Mouse (Mus musculus): ENCODE data around the gene Fbp1. TPM values are rescaled to one million over a fixed set of nuclear protein-coding genes. Genes with fewer than 3 reads are reported as not detected.

The Fbp1 gene
- polyA plus RNA-seq, 1 experiment from 2014 or later, result 0.68 TPM

GRCm38 (mm10) chr13:62893044-62893842 is 5.2 kb upstream of the Fbp1 start:
- Histone ChIP-seq H3K9me3 (ENCODE audit: control insufficient read depth, low read length) (peaks cover 3% of the 10 kb centered on the region), H3K9ac (ENCODE audit: low read depth, low read length) (no peak overlapping the region), H3K27me3 (replicated peaks; ENCODE audit: control insufficient read depth, insufficient read depth, low read length) (0 out of 2 replicates have a peak, but pooled peaks cover 3% of the 10 kb centered on the region), H3K4me2 (ENCODE audit: low read length) (no peak overlapping the region), H3K27ac (ENCODE audit: low read depth, low read length) (no peak overlapping the region), H3K4me1 (ENCODE audit: control insufficient read depth, insufficient read depth, low read depth, low read length) (no peaks in the 10 kb centered on the region), H3K36me3 (ENCODE audit: control insufficient read depth, insufficient read depth, low read length) (no peaks in the 10 kb centered on the region), H3K4me3 (ENCODE audit: low read length) (no peak overlapping the region)
- no peak for ATAC-seq
- 82% methylated on average over 9 of the region's 9 CpGs for WGBS

DNA sequence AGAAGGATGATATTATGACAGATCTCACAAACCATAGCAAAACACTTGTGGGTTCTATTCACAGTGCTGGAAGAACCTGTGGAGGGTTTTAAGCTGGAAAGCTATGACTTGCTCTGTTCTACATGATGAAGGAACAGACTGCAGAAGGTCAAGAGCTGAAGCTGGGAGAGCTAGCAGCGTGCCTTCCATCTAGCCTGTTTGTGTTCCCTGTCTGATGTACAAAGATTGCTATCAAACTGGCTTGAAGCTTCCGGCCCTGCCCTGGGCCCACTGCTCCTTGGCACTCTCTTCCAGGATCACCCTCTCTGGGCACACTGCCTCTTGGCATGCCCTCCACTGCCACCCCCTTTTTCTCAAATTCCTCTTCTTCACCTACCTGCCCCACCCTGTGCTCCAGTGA is 1.2 kb upstream of the Fbp1 start:
- Histone ChIP-seq H3K27me3 (replicated peaks; ENCODE audit: control insufficient read depth, insufficient read depth, low read length) (peaks cover 13% of the 10 kb centered on the region), H3K36me3 (ENCODE audit: control insufficient read depth, insufficient read depth, low read length) (no peaks in the 10 kb centered on the region), H3K4me1 (ENCODE audit: control insufficient read depth, insufficient read depth, low read depth, low read length) (peaks cover 7% of the 10 kb centered on the region), H3K4me2 (ENCODE audit: low read length) (no peak overlapping the region), H3K27ac (ENCODE audit: low read depth, low read length) (no peak overlapping the region), H3K4me3 (ENCODE audit: low read length) (no peak overlapping the region), H3K9me3 (ENCODE audit: control insufficient read depth, low read length) (peaks cover 3% of the 10 kb centered on the region), H3K9ac (ENCODE audit: low read depth, low read length) (no peak overlapping the region)
- 83% methylated on average over 2 of the region's 2 CpGs for WGBS
- no peak for ATAC-seq

DNA sequence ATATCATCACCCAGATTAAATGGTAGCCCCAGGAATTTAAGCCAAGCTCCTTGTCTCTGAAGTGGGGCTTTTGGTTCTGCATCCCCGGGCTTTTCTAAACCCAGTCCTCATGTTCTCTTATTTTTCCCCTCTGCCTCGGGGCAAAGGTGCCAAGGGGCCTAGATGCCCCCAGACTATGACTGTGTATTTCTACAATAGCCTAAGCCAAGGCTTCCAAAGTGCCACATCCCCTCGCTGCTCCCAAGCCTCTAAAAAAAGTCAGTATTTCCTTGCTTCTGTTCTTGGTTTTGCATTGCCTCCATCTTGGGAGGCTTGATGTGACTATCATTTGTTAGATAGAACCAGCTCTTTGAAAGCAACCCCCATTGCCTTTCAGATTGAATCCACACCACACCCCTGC is 3.5 kb downstream of the Fbp1 start:
- ATAC-seq, result no peak
- Histone ChIP-seq H3K9me3 (ENCODE audit: control insufficient read depth, low read length) (no peaks in the 10 kb centered on the region), H3K9ac (ENCODE audit: low read depth, low read length) (no peak overlapping the region), H3K4me2 (ENCODE audit: low read length) (no peak overlapping the region), H3K27me3 (replicated peaks; ENCODE audit: control insufficient read depth, insufficient read depth, low read length) (peaks cover 13% of the 10 kb centered on the region), H3K4me3 (ENCODE audit: low read length) (no peak overlapping the region), H3K4me1 (ENCODE audit: control insufficient read depth, insufficient read depth, low read depth, low read length) (peaks cover 7% of the 10 kb centered on the region), H3K36me3 (ENCODE audit: control insufficient read depth, insufficient read depth, low read length) (no peaks in the 10 kb centered on the region), H3K27ac (ENCODE audit: low read depth, low read length) (no peak overlapping the region)
- 87% methylated on average over 3 of the region's 3 CpGs for WGBS

GRCm38 (mm10) chr13:62883925-62884324 is 4.2 kb downstream of the Fbp1 start:
- no peak overlapping the region for H3K9ac ChIP-seq (ENCODE audit: low read depth, low read length)
- H3K4me1 ChIP-seq (ENCODE audit: control insufficient read depth, insufficient read depth, low read depth, low read length), result peaks cover 7% of the 10 kb centered on the region
- no peaks in the 10 kb centered on the region for H3K9me3 ChIP-seq (ENCODE audit: control insufficient read depth, low read length)
- no peaks in the 10 kb centered on the region for H3K36me3 ChIP-seq (ENCODE audit: control insufficient read depth, insufficient read depth, low read length)
- H3K4me2 ChIP-seq (ENCODE audit: low read length), result no peak overlapping the region
- no peak overlapping the region for H3K4me3 ChIP-seq (ENCODE audit: low read length)
- H3K27me3 ChIP-seq (replicated peaks; ENCODE audit: control insufficient read depth, insufficient read depth, low read length), result peaks cover 11% of the 10 kb centered on the region
- WGBS, result 94% methylated on average over 9 of the region's 9 CpGs
- no peak for ATAC-seq
- H3K27ac ChIP-seq (ENCODE audit: low read depth, low read length), result no peak overlapping the region

GRCm38 (mm10) chr13:62883436-62883835 is 4.6 kb downstream of the Fbp1 start:
- peaks cover 11% of the 10 kb centered on the region for H3K27me3 ChIP-seq (replicated peaks; ENCODE audit: control insufficient read depth, insufficient read depth, low read length)
- H3K4me1 ChIP-seq (ENCODE audit: control insufficient read depth, insufficient read depth, low read depth, low read length), result peaks cover 7% of the 10 kb centered on the region
- H3K9ac ChIP-seq (ENCODE audit: low read depth, low read length), result no peak overlapping the region
- ATAC-seq, result no peak
- H3K27ac ChIP-seq (ENCODE audit: low read depth, low read length), result no peak overlapping the region
- no peak overlapping the region for H3K4me3 ChIP-seq (ENCODE audit: low read length)
- no peaks in the 10 kb centered on the region for H3K36me3 ChIP-seq (ENCODE audit: control insufficient read depth, insufficient read depth, low read length)
- WGBS, result 87% methylated on average over 2 of the region's 2 CpGs
- H3K4me2 ChIP-seq (ENCODE audit: low read length), result no peak overlapping the region
- H3K9me3 ChIP-seq (ENCODE audit: control insufficient read depth, low read length), result no peaks in the 10 kb centered on the region

- no peak overlapping the region for H3K9ac ChIP-seq (ENCODE audit: low read depth, low read length)
- H3K36me3 ChIP-seq (ENCODE audit: control insufficient read depth, insufficient read depth, low read length), result no peaks in the 10 kb centered on the region
- no peak overlapping the region for H3K4me2 ChIP-seq (ENCODE audit: low read length)
- no peak overlapping the region for H3K27ac ChIP-seq (ENCODE audit: low read depth, low read length)
- H3K4me3 ChIP-seq (ENCODE audit: low read length), result no peak overlapping the region
- H3K4me1 ChIP-seq (ENCODE audit: control insufficient read depth, insufficient read depth, low read depth, low read length), result peaks cover 5% of the 10 kb centered on the region
- peaks cover 7% of the 10 kb centered on the region for H3K27me3 ChIP-seq (replicated peaks; ENCODE audit: control insufficient read depth, insufficient read depth, low read length)
- no peak for ATAC-seq
- WGBS, result 77% methylated on average over 5 of the region's 5 CpGs
- no peaks in the 10 kb centered on the region for H3K9me3 ChIP-seq (ENCODE audit: control insufficient read depth, low read length)
These were observed 5.2 kb downstream of the Fbp1 start for GRCm38 (mm10) chr13:62882856-62883255.

GRCm38 (mm10) chr13:62881336-62881735 is 6.7 kb downstream of the Fbp1 start:
- H3K9ac ChIP-seq (ENCODE audit: low read depth, low read length), result no peak overlapping the region
- H3K36me3 ChIP-seq (ENCODE audit: control insufficient read depth, insufficient read depth, low read length), result no peaks in the 10 kb centered on the region
- H3K27ac ChIP-seq (ENCODE audit: low read depth, low read length), result no peak overlapping the region
- ATAC-seq, result no peak
- H3K4me3 ChIP-seq (ENCODE audit: low read length), result no peak overlapping the region
- WGBS, result 85% methylated on average over 9 of the region's 9 CpGs
- no peaks in the 10 kb centered on the region for H3K9me3 ChIP-seq (ENCODE audit: control insufficient read depth, low read length)
- 0 out of 2 replicates have a peak, but pooled peaks cover 2% of the 10 kb centered on the region for H3K27me3 ChIP-seq (replicated peaks; ENCODE audit: control insufficient read depth, insufficient read depth, low read length)
- no peaks in the 10 kb centered on the region for H3K4me1 ChIP-seq (ENCODE audit: control insufficient read depth, insufficient read depth, low read depth, low read length)
- H3K4me2 ChIP-seq (ENCODE audit: low read length), result no peak overlapping the region

DNA sequence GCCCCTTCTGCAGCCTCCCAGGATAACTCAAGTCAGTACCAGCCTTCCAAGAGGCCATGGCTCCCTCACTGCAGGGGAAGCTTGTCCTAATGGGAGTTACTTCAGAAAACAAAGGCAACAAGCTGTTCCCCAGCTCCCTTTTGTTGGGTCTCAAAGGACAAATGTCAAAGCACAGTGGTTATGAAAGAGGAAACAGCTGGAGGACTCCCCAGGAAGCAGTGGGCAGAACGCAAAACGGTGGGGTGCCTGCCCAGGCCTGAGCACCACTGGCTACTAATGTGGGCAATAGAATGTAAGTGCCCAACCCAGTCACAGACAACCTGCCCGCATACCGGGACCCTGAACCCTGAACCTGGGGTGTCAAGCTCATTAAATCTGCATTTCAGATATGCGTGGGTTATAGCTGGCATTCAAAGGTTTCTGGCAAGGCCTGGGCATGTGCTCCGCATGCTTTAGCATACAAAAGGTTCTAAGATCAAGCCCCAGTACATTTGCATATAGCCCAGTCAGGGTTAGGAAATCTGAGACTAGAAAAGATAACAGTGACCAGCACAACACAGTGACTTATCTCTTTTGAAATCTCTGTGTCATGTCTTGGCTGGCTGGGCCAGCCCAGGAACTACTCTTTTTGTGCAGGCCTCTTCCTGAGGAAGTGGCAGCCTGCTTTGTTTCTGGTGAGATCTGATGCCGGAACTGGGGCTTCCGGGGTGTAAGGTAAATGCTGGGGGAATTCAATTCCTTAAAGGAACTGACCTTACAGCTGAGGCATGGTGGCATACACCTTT is 8.1 kb downstream of the Fbp1 start:
- no peaks in the 10 kb centered on the region for H3K36me3 ChIP-seq (ENCODE audit: control insufficient read depth, insufficient read depth, low read length)
- no peak overlapping the region for H3K27ac ChIP-seq (ENCODE audit: low read depth, low read length)
- H3K4me2 ChIP-seq (ENCODE audit: low read length), result no peak overlapping the region
- no peaks in the 10 kb centered on the region for H3K27me3 ChIP-seq (replicated peaks; ENCODE audit: control insufficient read depth, insufficient read depth, low read length)
- H3K9ac ChIP-seq (ENCODE audit: low read depth, low read length), result no peak overlapping the region
- H3K4me3 ChIP-seq (ENCODE audit: low read length), result no peak overlapping the region
- 22% methylated on average over 8 of the region's 8 CpGs for WGBS
- no peaks in the 10 kb centered on the region for H3K9me3 ChIP-seq (ENCODE audit: control insufficient read depth, low read length)
- ATAC-seq, result no peak
- H3K4me1 ChIP-seq (ENCODE audit: control insufficient read depth, insufficient read depth, low read depth, low read length), result no peaks in the 10 kb centered on the region

GRCm38 (mm10) chr13:62879411-62879810 is 8.7 kb downstream of the Fbp1 start:
- no peak overlapping the region for H3K4me2 ChIP-seq (ENCODE audit: low read length)
- H3K4me3 ChIP-seq (ENCODE audit: low read length), result no peak overlapping the region
- no peak overlapping the region for H3K27ac ChIP-seq (ENCODE audit: low read depth, low read length)
- H3K4me1 ChIP-seq (ENCODE audit: control insufficient read depth, insufficient read depth, low read depth, low read length), result no peaks in the 10 kb centered on the region
- no peaks in the 10 kb centered on the region for H3K36me3 ChIP-seq (ENCODE audit: control insufficient read depth, insufficient read depth, low read length)
- no peaks in the 10 kb centered on the region for H3K9me3 ChIP-seq (ENCODE audit: control insufficient read depth, low read length)
- H3K27me3 ChIP-seq (replicated peaks; ENCODE audit: control insufficient read depth, insufficient read depth, low read length), result no peaks in the 10 kb centered on the region
- no peak for ATAC-seq
- WGBS, result 23% methylated on average over 6 of the region's 6 CpGs
- H3K9ac ChIP-seq (ENCODE audit: low read depth, low read length), result no peak overlapping the region
